In the genomic region with DNA sequence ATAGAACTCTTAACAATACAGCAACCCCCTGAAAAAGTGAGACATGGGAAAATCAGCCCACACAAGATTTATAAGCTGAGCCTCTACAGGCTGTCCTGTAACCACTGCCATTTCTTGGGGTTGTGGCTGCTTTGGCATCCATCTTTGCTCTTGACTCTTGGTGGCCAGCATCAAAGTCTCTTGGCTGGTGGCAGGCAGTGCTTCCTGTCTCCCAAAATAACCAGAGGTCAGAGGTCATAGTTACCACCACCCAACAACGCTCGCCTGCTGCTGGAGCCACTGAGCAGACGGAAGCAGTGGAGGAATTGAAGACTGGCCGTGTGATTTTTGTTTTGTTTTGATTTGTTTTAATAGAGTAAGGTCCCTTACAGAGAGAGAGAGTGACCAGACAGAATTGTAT, we compare ENCODE assay signal across 21 mouse cellular contexts.
DNase-seq lines count a peak whose midpoint lies in the region; ATAC-seq and TF ChIP-seq lines count a peak whose summit lies in the region.
"Had no signal": no experiment of that assay in that cellular context is flagged by ENCODE, and none has a peak within 500 bp of the region (broad histone marks: within the 10 kb centered on the region; RNA-seq: fewer than 3 reads in every experiment).

No protein-coding gene starts in this region.

- H3K9ac ChIP-seq in heart, embryonic 11.5 days (ENCODE audit: low read depth, low read length): no peak overlapping the region
- H3K9ac ChIP-seq: embryonic facial prominence, embryonic 12.5 days; forebrain, postnatal 0 days; limb, embryonic 13.5 days; liver, embryonic 13.5 days had no signal

- 0 out of 2 replicates have a peak, but pooled peaks cover 4% of the 10 kb centered on the region for H3K9me3 ChIP-seq in heart, embryonic 11.5 days (replicated peaks; ENCODE audit: control insufficient read depth, low read length)
- H3K9me3 ChIP-seq: embryonic facial prominence, embryonic 12.5 days; limb, embryonic 13.5 days; liver, embryonic 13.5 days had no signal

- DNase-seq in heart, postnatal 10 days: no peak
- DNase-seq in testis, postnatal 10 days (ENCODE audit: low spot score): no peak
- no peak for DNase-seq in layer of hippocampus, postnatal 36 days
- DNase-seq in left cerebral cortex, postnatal 14 days (ENCODE audit: low spot score in 2 of 2): no peak
- DNase-seq: adrenal gland, postnatal 36 days; B cell, adult 2 months; cerebellum, adult 11-12 months; cerebellum, postnatal 14 days; forebrain, postnatal 0 days; kidney, adult 9 months; kidney, postnatal 25 days; liver, embryonic 13.5 days; thymus, postnatal 4 days had no signal

- no peak overlapping the region for H3K4me2 ChIP-seq in heart, embryonic 11.5 days
- H3K4me2 ChIP-seq in myocyte (ENCODE audit: low read depth): peak overlapping the region; percentile 8
- H3K4me2 ChIP-seq: embryonic facial prominence, embryonic 12.5 days; limb, embryonic 13.5 days; liver, embryonic 13.5 days had no signal

- no peaks in the 10 kb centered on the region for H3K27me3 ChIP-seq in heart, embryonic 11.5 days (ENCODE audit: control insufficient read depth, insufficient read depth, low read length)
- 0 out of 2 replicates have a peak, but pooled peaks cover 2% of the 10 kb centered on the region for H3K27me3 ChIP-seq in testis, adult 2 months (ENCODE audit: control insufficient read depth, insufficient read depth, low read length)
- H3K27me3 ChIP-seq in myocyte (ENCODE audit: control insufficient read depth, insufficient read depth, insufficient read length): no peaks in the 10 kb centered on the region
- H3K27me3 ChIP-seq: embryonic facial prominence, embryonic 12.5 days; limb, embryonic 13.5 days; liver, embryonic 13.5 days had no signal

- H3K4me1 ChIP-seq in heart, embryonic 11.5 days (ENCODE audit: control insufficient read depth, insufficient read depth, low read length): peaks cover 10% of the 10 kb centered on the region
- peaks cover 13% of the 10 kb centered on the region for H3K4me1 ChIP-seq in testis, adult 2 months (ENCODE audit: control insufficient read depth, insufficient read depth, low read length)
- H3K4me1 ChIP-seq: liver, embryonic 13.5 days had no signal

- TF ChIP-seq CTCF in testis, adult 2 months (IDR thresholded peaks at IDR 0.05; ENCODE audit: control insufficient read depth, insufficient read depth, insufficient replicate concordance, low read depth, low read length): no peak

- no peak overlapping the region for H3ac ChIP-seq in myocyte (ENCODE audit: control insufficient read depth, insufficient read length)

- 42% methylated on average over 4 of the region's 4 CpGs for WGBS in heart, embryonic 11.5 days (ENCODE audit: insufficient replicate concordance)

- no peaks in the 10 kb centered on the region for H3K36me3 ChIP-seq in heart, embryonic 11.5 days (ENCODE audit: control insufficient read depth, insufficient read depth, low read length)
- no peaks in the 10 kb centered on the region for H3K36me3 ChIP-seq in testis, adult 2 months (ENCODE audit: control insufficient read depth, insufficient read depth, low read length)
- H3K36me3 ChIP-seq in myocyte (ENCODE audit: control insufficient read depth, insufficient read depth): no peaks in the 10 kb centered on the region
- H3K36me3 ChIP-seq: embryonic facial prominence, embryonic 12.5 days; limb, embryonic 13.5 days; liver, embryonic 13.5 days had no signal

- no peak for TF ChIP-seq POLR2A in testis, adult 2 months (IDR thresholded peaks at IDR 0.05; ENCODE audit: control insufficient read depth, low read depth, low read length)
- no peak for TF ChIP-seq POLR2A in myocyte (IDR thresholded peaks at IDR 0.05; ENCODE audit: insufficient read length, low read depth)

- H3K79me2 ChIP-seq in myocyte (ENCODE audit: control insufficient read depth, insufficient read depth): no peaks in the 10 kb centered on the region

- intact Hi-C loops in heart, postnatal 10 days (cut with DNase I): no loop called here
- intact Hi-C loops in left cerebral cortex, postnatal 14 days (cut with DNase I): loop anchor here (5.0 kb wide), 1 partner anchor 229 kb away; a partner anchor contains a TSS

- H3K4me3 ChIP-seq in heart, embryonic 11.5 days (ENCODE audit: low read depth, low read length): no peak overlapping the region
- no peak overlapping the region for H3K4me3 ChIP-seq in testis, adult 2 months (ENCODE audit: control insufficient read depth, low read depth, low read length)
- no peak overlapping the region for H3K4me3 ChIP-seq in myocyte
- H3K4me3 ChIP-seq: embryonic facial prominence, embryonic 12.5 days; left cerebral cortex, adult 2 months; limb, embryonic 13.5 days; liver, embryonic 13.5 days; megakaryocyte, embryonic 14.5 days had no signal

- peak overlapping the region; percentile 22; the same call in 1 of the 2 replicates for H3K27ac ChIP-seq in heart, embryonic 11.5 days (ENCODE audit: low read depth, low read length)
- 0 out of 2 replicates have a peak overlapping the region, but pooled peaks have one; percentile 13 for H3K27ac ChIP-seq in testis, adult 2 months (ENCODE audit: control insufficient read depth, insufficient read depth, low read depth, low read length)
- H3K27ac ChIP-seq: embryonic facial prominence, embryonic 12.5 days; left cerebral cortex, adult 2 months; limb, embryonic 13.5 days; liver, embryonic 13.5 days had no signal

- ATAC-seq in heart, embryonic 11.5 days (replicated peaks; ENCODE audit: insufficient number of reproducible peaks, low FRiP score, low TSS enrichment): no peak
- ATAC-seq: forebrain, postnatal 0 days; midbrain, embryonic 16.5 days had no signal

TF ChIP-seq in myocyte, 11 proteins besides CTCF, POLR2A, EP300 and RAD21:
- TF ChIP-seq POLR2AphosphoS2 (IDR thresholded peaks at IDR 0.05; ENCODE audit: insufficient read length, low read depth) (no peak), SRF (IDR thresholded peaks at IDR 0.05; ENCODE audit: control insufficient read depth, insufficient read length, low read depth) (no peak), E2F4 (IDR thresholded peaks at IDR 0.05; ENCODE audit: insufficient read depth) (no peak), TCF12 (IDR thresholded peaks at IDR 0.05; ENCODE audit: insufficient read depth, poor library complexity, severe bottlenecking) (no peak), MYOG (IDR thresholded peaks at IDR 0.05; ENCODE audit: control insufficient read depth in 1 of 3, insufficient read depth in 1 of 3, insufficient read length in 2 of 3, low read depth in 2 of 3) (no peak), MYOD1 (IDR thresholded peaks at IDR 0.05; ENCODE audit: control insufficient read depth in 1 of 3, insufficient read length in 2 of 3, low read depth in 2 of 3) (no peak), TCF3 (IDR thresholded peaks at IDR 0.05; ENCODE audit: insufficient read length, low read depth) (no peak), MAX (IDR thresholded peaks at IDR 0.05; ENCODE audit: low read depth) (no peak), CEBPB (IDR thresholded peaks at IDR 0.05; ENCODE audit: insufficient read depth, poor library complexity, severe bottlenecking) (no peak), USF1 (IDR thresholded peaks at IDR 0.05; ENCODE audit: low read depth) (no peak), REST (IDR thresholded peaks at IDR 0.05; ENCODE audit: insufficient read depth, insufficient read length) (no peak)
TF ChIP-seq in myocyte: peak in this region for 0.
